Mouse (Mus musculus): ENCODE data around the gene Ifi35.
A peak's percentile ranks its signal among the peaks of the same experiment; 100 is the strongest.
"Not testable (repeated sequence)": the region's sequence is repeated elsewhere in the genome, so short reads cannot be mapped to it uniquely, and the experiment has no call there.

Ifi35 gene

GRCm38 (mm10) chr11:101448274-101448746 is at the start of gene Ifi35:
Ifi35 (plus strand) TSS chr11:101448407.
- DNase-seq (ENCODE audit: extremely low read depth, low read depth) = peak; percentile 95

DNA sequence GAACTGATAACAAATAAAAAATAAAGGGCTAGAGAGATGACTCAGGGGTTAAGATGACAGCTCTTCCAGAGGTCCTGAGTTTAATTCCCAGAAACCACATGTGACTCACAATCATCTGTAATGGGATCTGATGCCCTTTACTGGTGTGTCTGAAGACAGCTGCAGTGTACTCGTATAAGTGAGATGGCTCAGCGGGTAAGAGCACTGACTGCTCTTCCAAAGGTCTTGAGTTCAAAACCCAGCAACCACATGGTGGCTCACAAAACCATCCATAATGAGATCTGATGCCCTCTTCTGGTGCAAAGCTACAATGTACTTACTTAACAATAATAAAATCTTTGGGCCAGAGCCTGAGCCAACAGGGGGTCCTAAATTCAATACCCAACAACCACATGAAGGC is 32.9 kb upstream of the Ifi35 start:
- no peak for DNase-seq (ENCODE audit: extremely low read depth, low read depth)

DNA sequence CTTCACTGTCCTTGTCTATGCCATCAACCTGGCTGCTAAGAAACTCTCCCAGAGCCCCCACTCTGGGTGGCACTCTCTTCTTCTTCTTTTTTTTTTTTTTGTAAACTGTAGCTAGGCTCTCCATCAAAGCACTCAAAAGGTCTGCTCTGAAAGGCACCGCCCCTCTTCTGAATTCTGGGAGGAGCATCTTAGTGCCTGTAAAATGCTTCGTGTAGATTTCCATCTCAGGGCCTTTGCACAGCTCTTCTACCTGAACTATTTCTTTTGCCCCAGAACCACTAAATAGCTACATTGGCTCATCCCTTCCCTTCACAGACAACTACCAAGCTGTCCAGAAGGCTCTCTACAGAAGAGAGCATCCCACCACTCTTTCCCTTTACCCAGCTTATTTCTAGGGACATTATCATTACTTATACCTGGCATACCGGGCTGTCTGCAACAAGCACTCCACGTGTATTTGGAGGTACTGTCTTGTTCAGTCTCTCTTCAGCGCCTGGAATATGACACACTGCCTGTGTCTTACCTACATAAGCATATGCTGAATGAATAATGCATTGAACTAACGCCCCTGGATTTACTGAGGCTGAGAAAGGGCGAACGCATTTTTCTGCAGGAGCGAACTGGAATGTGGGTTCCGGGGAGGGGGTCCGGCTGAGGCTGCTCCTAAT is 31.6 kb upstream of the Ifi35 start:
- DNase-seq (ENCODE audit: extremely low read depth, low read depth) = no peak

GRCm38 (mm10) chr11:101417101-101417855 is 30.9 kb upstream of the Ifi35 start, which contains the start of gene Aarsd1:
Aarsd1 (minus strand) TSS chr11:101417615.
- DNase-seq (ENCODE audit: extremely low read depth, low read depth) = no peak

- no peak for DNase-seq (ENCODE audit: extremely low read depth, low read depth)
Measured at GRCm38 (mm10) chr11:101418991-101419390, 29.2 kb upstream of the Ifi35 start.

DNA sequence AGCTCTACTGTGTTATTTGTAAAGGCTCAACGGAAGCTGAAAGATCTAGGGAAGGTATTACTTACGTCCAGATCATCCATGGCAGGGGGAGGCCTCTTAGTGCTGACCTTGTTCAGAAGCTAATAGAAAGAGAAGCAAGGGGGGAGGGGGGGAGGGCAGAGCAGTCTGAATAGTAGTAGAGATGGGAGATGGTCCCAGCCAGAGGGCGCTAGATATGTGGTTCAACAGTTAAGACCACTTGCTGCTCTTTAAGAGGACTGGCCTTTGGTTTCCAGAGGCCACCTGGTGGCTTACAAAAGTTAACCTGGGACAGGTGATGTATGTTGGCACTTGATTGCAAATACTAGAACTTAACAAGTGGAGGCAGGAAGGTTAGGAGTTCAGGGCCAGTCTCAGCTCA is 28.6 kb upstream of the Ifi35 start:
- no peak for DNase-seq (ENCODE audit: extremely low read depth, low read depth)

- no peak for DNase-seq (ENCODE audit: extremely low read depth, low read depth)
Measured at GRCm38 (mm10) chr11:101420148-101420547, 28.1 kb upstream of the Ifi35 start.

- DNase-seq (ENCODE audit: extremely low read depth, low read depth) = no peak
Measured at GRCm38 (mm10) chr11:101424105-101424851, 23.9 kb upstream of the Ifi35 start, which contains the start of gene Gm27029. Gm27029 (minus strand) TSS chr11:101424796.

DNA sequence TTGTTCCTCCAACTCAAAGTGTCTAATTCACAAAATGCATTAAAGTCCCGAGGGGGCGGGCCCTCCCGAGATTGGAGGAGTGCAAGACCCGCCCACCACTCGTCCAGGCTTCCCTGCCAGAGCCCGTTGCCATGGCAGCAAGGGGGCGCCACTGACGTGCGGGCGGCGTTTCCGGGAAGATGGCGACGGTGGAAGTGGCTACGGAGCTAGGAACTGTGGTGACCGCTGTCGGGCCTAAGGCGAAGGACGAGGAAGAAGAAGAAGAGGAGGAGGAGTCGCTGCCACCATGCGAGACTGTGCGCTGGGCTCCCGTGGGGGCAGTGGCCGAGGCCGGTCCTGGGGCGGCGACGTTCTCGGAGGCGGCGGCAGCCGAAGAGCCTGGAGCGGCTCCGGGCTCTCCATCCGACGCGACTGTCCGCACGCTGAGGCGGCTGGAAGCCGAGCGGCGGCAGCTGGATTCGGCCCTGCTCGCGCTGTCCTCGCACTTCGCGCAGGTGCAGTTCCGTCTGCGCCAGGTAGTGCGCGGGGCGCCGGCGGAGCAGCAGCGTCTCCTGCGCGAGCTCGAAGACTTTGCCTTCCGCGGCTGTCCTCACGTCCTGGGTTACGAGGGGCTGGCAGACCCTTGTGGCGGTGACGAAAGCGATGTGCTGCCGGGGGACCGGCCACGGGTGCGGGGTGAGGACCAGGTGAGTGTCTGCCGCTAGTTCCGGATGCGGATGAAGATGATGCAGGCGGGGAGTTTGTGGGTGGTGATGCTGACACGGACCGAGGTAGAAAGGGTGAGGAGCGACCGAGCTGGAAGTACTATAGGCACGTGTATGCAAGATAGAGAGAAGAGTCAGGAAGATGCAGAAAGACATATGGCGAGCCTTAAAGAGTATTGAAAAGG is 23.0 kb upstream of the Ifi35 start, which contains the start of the genes Rundc1 and Ptges3l:
Gene Rundc1, plus strand, starts transcription at position 161 of the 889 bp plus-strand sequence.
Gene Ptges3l, minus strand, starts transcription at position 409 of the 889 bp plus-strand sequence.
- peak; percentile 87 for DNase-seq (ENCODE audit: extremely low read depth, low read depth)

GRCm38 (mm10) chr11:101426165-101426564 is 22.0 kb upstream of the Ifi35 start:
- DNase-seq (ENCODE audit: extremely low read depth, low read depth) = no peak

GRCm38 (mm10) chr11:101431327-101431726 is 16.9 kb upstream of the Ifi35 start:
- DNase-seq (ENCODE audit: extremely low read depth, low read depth) = no peak

- DNase-seq (ENCODE audit: extremely low read depth, low read depth) = no peak
Measured at GRCm38 (mm10) chr11:101433396-101433795, 14.8 kb upstream of the Ifi35 start.

- no peak for DNase-seq (ENCODE audit: extremely low read depth, low read depth)
Measured at GRCm38 (mm10) chr11:101435831-101436230, 12.4 kb upstream of the Ifi35 start.

DNA sequence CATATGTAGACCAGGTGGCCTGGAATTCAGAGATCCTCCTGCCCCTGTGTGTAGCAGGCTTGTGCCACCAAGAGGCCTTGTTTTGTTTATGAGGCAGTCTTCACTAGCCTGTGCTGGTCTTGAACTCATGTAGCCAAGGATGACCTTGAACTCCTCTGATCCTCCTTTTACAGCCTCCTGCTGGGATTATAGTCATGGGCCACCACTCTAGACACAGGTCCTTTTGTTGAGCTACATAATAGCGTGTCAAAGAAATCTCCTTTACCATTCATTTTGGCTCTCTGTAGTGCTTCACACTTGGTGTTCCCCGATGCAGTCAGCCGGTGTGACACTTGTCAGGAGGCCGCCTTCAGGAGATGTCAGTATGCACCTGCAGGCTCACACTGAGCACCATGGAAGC is 11.3 kb upstream of the Ifi35 start:
- DNase-seq (ENCODE audit: extremely low read depth, low read depth) = no peak

GRCm38 (mm10) chr11:101438006-101438405 is 10.2 kb upstream of the Ifi35 start:
- not testable (repeated sequence) for DNase-seq (ENCODE audit: extremely low read depth, low read depth)

DNA sequence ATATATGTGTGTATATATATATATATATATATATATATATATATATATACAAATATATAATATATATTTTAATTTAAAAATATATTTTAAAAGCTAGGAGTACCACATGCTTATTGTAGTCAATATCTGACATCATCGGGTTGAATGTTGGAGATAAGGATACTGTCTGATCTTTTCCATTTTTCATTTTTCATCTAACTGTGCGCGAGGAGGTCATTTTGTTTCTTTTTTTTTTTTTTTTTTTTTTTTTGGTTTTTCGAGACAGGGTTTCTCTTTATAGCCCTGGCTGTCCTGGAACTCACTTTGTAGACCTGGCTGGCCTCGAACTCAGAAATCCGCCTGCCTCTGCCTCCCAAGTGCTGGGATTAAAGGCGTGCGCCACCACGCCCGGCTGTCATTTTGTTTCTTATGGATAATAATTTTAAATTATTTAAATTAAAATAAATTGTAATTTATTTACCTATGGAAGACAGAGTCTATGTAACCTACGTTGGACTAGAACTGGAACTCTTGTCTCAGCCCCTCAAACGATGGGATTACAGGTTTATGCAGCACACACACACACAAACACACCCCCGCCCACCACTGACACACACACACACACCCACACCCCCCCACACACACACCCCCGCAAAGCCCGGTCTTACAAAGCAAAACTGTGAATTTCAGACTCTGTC is 6.6 kb upstream of the Ifi35 start:
- DNase-seq (ENCODE audit: extremely low read depth, low read depth) = not testable (repeated sequence)

DNA sequence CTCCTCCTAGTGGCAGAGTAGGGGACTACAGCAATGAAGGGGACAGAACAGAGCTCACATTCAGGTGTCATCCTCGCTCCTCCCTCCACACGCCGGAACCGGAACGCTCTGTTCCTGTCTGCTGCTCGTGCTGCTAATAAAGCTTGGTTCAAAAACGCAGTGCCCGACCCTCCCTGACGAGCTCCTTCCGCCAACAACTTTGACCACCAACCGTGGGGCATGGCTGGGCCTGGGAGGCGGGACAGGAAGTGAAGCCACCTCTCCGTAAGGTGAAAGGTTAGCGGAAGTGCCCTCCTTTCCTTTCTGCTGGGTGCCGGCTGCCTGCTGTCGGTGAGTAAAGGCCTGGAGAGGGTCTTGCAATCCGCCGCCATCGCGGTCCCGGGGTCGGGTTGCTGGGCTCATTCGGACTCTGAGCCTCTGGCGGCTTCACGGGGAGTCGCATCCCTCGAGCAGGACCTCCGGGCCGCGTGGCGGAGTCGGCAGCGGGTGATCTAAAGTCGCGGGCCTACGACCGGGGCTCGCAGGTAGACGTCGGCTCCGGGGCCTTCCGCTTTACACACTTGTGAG is 6.0 kb upstream of the Ifi35 start, which contains the start of gene Rpl27:
Gene Rpl27, plus strand, starts transcription at position 172 of the 567 bp plus-strand sequence.
- DNase-seq (ENCODE audit: extremely low read depth, low read depth) = peak; percentile 99

DNA sequence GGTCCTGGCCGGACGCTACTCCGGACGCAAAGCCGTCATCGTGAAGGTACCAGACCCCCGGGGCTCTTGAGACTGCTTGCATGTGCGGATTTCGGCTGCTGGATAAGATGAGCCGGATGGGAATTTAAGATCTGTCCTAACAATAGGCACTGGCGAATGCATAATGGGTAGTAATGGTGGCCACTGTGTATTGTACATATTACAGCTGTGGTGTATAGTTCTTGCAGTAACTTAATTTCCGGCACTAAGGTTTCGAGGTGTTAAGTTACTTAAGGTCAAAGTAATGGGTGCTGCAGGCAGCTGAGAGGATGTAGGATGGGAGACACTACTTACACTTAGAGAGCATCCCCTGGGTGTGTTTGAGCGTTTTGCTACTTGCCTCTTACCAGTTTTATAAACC is 5.4 kb upstream of the Ifi35 start:
- DNase-seq (ENCODE audit: extremely low read depth, low read depth) = no peak

GRCm38 (mm10) chr11:101446319-101446718 is 1.9 kb upstream of the Ifi35 start:
- DNase-seq (ENCODE audit: extremely low read depth, low read depth) = no peak

GRCm38 (mm10) chr11:101446860-101447259 is 1.3 kb upstream of the Ifi35 start:
- DNase-seq (ENCODE audit: extremely low read depth, low read depth) = not testable (repeated sequence)
